Mouse (Mus musculus) lung, postnatal 0 days (tissue): ENCODE data around the gene Babam2. TPM values are rescaled to one million over a fixed set of nuclear protein-coding genes. Genes with fewer than 3 reads are reported as not detected.

Experiments
- ATAC-seq: fragments of 200-750 bp; cut with Nextera tagmentation; 2 replicates; pipeline ENCODE4 v1.8.0; 2017; ENCODE audit warnings: moderate library complexity
- DNase-seq: peaks from one replicate; pipeline ENCODE4 v3.0.0-alpha.2; 2016; ENCODE audit warnings: low spot score
- H3K27ac ChIP-seq: fragments of 300-500 bp; sonication (generic); 2 replicates; pipeline ENCODE4 v1.5.1; 2014; ENCODE audit warnings: antibody characterized with exemption, mild to moderate bottlenecking, low read length, mixed read lengths
- H3K27me3 ChIP-seq: fragments of 300-500 bp; sonication (generic); replicated peaks from 2 replicates; pipeline ENCODE4 v1.6.1; 2014; ENCODE audit warnings: low read length, mixed read lengths; ENCODE audit not compliant: insufficient read depth
- H3K36me3 ChIP-seq: fragments of 300-500 bp; sonication (generic); 2 replicates; pipeline ENCODE4 v1.6.1; 2014; ENCODE audit warnings: low read length, mixed read lengths; ENCODE audit not compliant: insufficient read depth
- H3K4me1 ChIP-seq: fragments of 300-500 bp; sonication (generic); 2 replicates; pipeline ENCODE4 v1.6.1; 2014; ENCODE audit warnings: antibody characterized with exemption, low read depth, low read length, mixed read lengths; ENCODE audit not compliant: insufficient read depth
- H3K4me2 ChIP-seq: fragments of 300-500 bp; sonication (generic); replicated peaks from 2 replicates; pipeline ENCODE4 v1.6.1; 2014; ENCODE audit warnings: low read depth, mild to moderate bottlenecking, low read length, moderate library complexity, mixed read lengths
- H3K4me3 ChIP-seq: fragments of 300-500 bp; sonication (generic); 2 replicates; pipeline ENCODE4 v1.5.1; 2014; ENCODE audit warnings: low read depth, low read length
- H3K9ac ChIP-seq: fragments of 300-500 bp; sonication (generic); replicated peaks from 2 replicates; pipeline ENCODE4 v1.6.1; 2014; ENCODE audit warnings: low read depth, mild to moderate bottlenecking
- H3K9me3 ChIP-seq: fragments of 300-500 bp; sonication (generic); 2 replicates; pipeline ENCODE4 v1.6.1; 2016; ENCODE audit warnings: low read length, mixed read lengths
- CTCF ChIP-seq: IDR thresholded peaks from 2 replicates; pipeline ENCODE4 v1.5.1; 2016; ENCODE audit warnings: antibody characterized with exemption, mild to moderate bottlenecking
- EP300 ChIP-seq: IDR thresholded peaks from 2 replicates; pipeline ENCODE4 v1.6.1; 2016; ENCODE audit warnings: antibody characterized with exemption, mild to moderate bottlenecking, control low read depth
- WGBS: fragments of 180-500 bp; shearing (Covaris S2); extraction: QIAGEN DNeasy Blood & Tissue Kit; methylation state at CpG from one replicate; pipeline ENCODE4 v1.1.7; 2014; 5-methylcytosine and 5-hydroxymethylcytosine counted together
- polyA plus RNA-seq: library from polyadenylated mRNA; unstranded; fragments of >200 nt; fragmentation: Nextera tagmentation; extraction: Ambion mirVana; gene quantifications from 2 replicates; pipeline ENCODE4 v1.2.1, GENCODE M21; 2015

The Babam2 gene
- polyA plus RNA-seq, 1 experiment from 2014 or later, result 39.4 TPM

GRCm38 (mm10) chr5:31874543-31874942, 177.1 kb downstream of the Babam2 start:
- Histone ChIP-seq H3K9ac (no peak overlapping the region), H3K36me3 (no peaks in the 10 kb centered on the region), H3K27ac (no peak overlapping the region), H3K9me3 (no peaks in the 10 kb centered on the region), H3K4me1 (no peaks in the 10 kb centered on the region), H3K27me3 (no peaks in the 10 kb centered on the region), H3K4me3 (no peak overlapping the region), H3K4me2 (no peak overlapping the region)
- no peak for TF ChIP-seq EP300
- ATAC-seq, result no peak
- DNase-seq, result no peak
- WGBS, result 77% methylated on average over 1 of the region's 1 CpGs

- Histone ChIP-seq H3K4me3 (no peak overlapping the region), H3K9ac (no peak overlapping the region), H3K4me2 (no peak overlapping the region), H3K9me3 (no peaks in the 10 kb centered on the region), H3K27me3 (no peaks in the 10 kb centered on the region), H3K4me1 (no peaks in the 10 kb centered on the region), H3K36me3 (no peaks in the 10 kb centered on the region), H3K27ac (no peak overlapping the region)
- ATAC-seq (no peak), DNase-seq (no peak)
- WGBS, result 87% methylated on average over 3 of the region's 3 CpGs
- no peak for TF ChIP-seq CTCF
- no peak for TF ChIP-seq EP300
These were observed 178.0 kb downstream of the Babam2 start for GRCm38 (mm10) chr5:31875443-31875842.

DNA sequence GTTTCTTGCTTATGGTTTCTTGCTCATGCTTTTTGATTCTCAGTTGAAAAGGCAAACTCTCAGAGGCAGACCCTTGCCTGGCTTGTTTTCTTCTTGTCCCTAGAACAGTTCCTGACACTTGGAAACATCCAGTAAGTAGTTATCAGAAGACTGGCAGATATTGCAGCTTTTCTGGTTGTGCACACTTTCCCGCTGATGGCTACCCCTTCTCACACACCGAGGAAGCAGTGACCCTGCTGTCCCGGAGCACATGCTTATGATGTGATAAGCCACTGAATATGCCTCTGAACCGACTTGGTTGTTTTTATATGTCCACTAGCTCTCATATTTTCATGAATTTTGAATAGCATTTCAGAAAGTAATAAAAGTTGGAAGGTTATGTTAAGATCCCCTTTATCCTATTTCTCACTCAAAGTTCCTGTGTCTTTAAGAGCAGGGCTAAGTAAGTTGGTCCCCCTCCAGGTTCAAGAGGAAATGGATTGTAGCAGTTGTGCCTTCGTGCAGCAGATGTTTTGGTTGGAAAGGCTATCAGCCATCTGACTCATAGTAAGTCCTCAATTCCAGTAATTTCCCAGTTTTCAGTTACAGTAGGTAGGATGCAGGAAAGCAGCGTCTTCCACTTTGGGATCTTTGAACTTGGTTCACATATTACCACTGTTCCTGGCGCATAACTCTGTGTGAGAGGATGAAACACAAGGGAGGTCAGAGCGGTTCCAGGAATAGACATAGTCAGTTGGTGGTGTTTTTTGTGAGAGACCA, 178.9 kb downstream of the Babam2 start:
- WGBS, result 47% methylated on average over 8 of the region's 8 CpGs
- Histone ChIP-seq H3K9me3 (no peaks in the 10 kb centered on the region), H3K36me3 (no peaks in the 10 kb centered on the region), H3K9ac (no peak overlapping the region), H3K4me2 (no peak overlapping the region), H3K4me1 (no peaks in the 10 kb centered on the region), H3K27me3 (no peaks in the 10 kb centered on the region), H3K4me3 (no peak overlapping the region), H3K27ac (no peak overlapping the region)
- 0 out of 2 replicates have a peak, but pooled peaks have one; percentile 41 for TF ChIP-seq EP300
- TF ChIP-seq CTCF, result no peak
- DNase-seq, result peak; percentile 66
- peak; percentile 28; the same call in 1 of the 2 replicates for ATAC-seq

- TF ChIP-seq CTCF (no peak), EP300 (no peak)
These were observed 183.0 kb downstream of the Babam2 start for GRCm38 (mm10) chr5:31880457-31880856.

GRCm38 (mm10) chr5:31882297-31882696, 184.8 kb downstream of the Babam2 start:
- TF ChIP-seq CTCF (no peak), EP300 (no peak)
- H3K9me3 ChIP-seq, result no peaks in the 10 kb centered on the region
- no peak overlapping the region for H3K4me2 ChIP-seq
- no peak overlapping the region for H3K27ac ChIP-seq
- ATAC-seq, result no peak
- 0 out of 2 replicates have a peak, but pooled peaks cover 3% of the 10 kb centered on the region for H3K4me1 ChIP-seq
- H3K36me3 ChIP-seq, result no peaks in the 10 kb centered on the region
- 59% methylated on average over 3 of the region's 3 CpGs for WGBS
- H3K27me3 ChIP-seq, result no peaks in the 10 kb centered on the region
- no peak overlapping the region for H3K4me3 ChIP-seq
- DNase-seq, result peak; percentile 42
- no peak overlapping the region for H3K9ac ChIP-seq

More at GRCm38 (mm10) chr5:31880457-31880856, 183.0 kb downstream of the Babam2 start:
- H3K36me3 ChIP-seq, result no peaks in the 10 kb centered on the region
- 57% methylated on average over 2 of the region's 2 CpGs for WGBS
- no peak overlapping the region for H3K27ac ChIP-seq
- H3K27me3 ChIP-seq, result no peaks in the 10 kb centered on the region
- H3K4me3 ChIP-seq, result no peak overlapping the region
- H3K9me3 ChIP-seq, result no peaks in the 10 kb centered on the region
- H3K4me2 ChIP-seq, result no peak overlapping the region
- no peak for DNase-seq
- no peak for ATAC-seq
- no peak overlapping the region for H3K9ac ChIP-seq
- 0 out of 2 replicates have a peak, but pooled peaks cover 3% of the 10 kb centered on the region for H3K4me1 ChIP-seq

- H3K4me1 ChIP-seq, result peaks cover 7% of the 10 kb centered on the region; the same call in 1 of the 2 replicates
- no peaks in the 10 kb centered on the region for H3K27me3 ChIP-seq
- no peaks in the 10 kb centered on the region for H3K36me3 ChIP-seq
- no peak overlapping the region for H3K4me2 ChIP-seq
- H3K9me3 ChIP-seq, result no peaks in the 10 kb centered on the region
- TF ChIP-seq EP300, result no peak
- no peak for TF ChIP-seq CTCF
- H3K4me3 ChIP-seq, result no peak overlapping the region
- DNase-seq (no peak), ATAC-seq (no peak)
- no peak overlapping the region for H3K27ac ChIP-seq
- WGBS, result 59% methylated on average over 4 of the region's 4 CpGs
- H3K9ac ChIP-seq, result no peak overlapping the region
These were observed 187.5 kb downstream of the Babam2 start for GRCm38 (mm10) chr5:31884962-31885361.
